Mouse (Mus musculus): ENCODE measurements at regions not wholly inside any gene's neighbourhood (a gene's known extent, or its start where the extent isn't known, plus 50 kb on each side); places are given as distances from the start of the nearest gene placed in this dataset.

- Histone ChIP-seq H3K27ac (ENCODE audit: control insufficient read depth, insufficient read depth, low read depth, low read length, poor library complexity) (no peak overlapping the region), H3K4me1 (ENCODE audit: control insufficient read depth, insufficient read depth, low read length) (no peaks in the 10 kb centered on the region), H3K4me3 (replicated peaks; ENCODE audit: control insufficient read depth, low read depth, low read length) (no peak overlapping the region)
- TF ChIP-seq CTCF (IDR thresholded peaks at IDR 0.05; ENCODE audit: control insufficient read depth, insufficient read depth, low read length): no peak
- TF ChIP-seq POLR2A (IDR thresholded peaks at IDR 0.05; ENCODE audit: borderline replicate concordance, control insufficient read depth, low read depth, low read length): no peak
- 80% methylated on average over 9 of the region's 9 CpGs for WGBS
Observed at GRCm38 (mm10) chr12:12827379-12827778, 114.3 kb downstream of the Mycn start.

GRCm38 (mm10) chr12:12826431-12826830 is 115.3 kb downstream of the Mycn start:
- no peak overlapping the region for H3K27ac ChIP-seq (ENCODE audit: control insufficient read depth, insufficient read depth, low read depth, low read length, poor library complexity)
- no peak for TF ChIP-seq CTCF (IDR thresholded peaks at IDR 0.05; ENCODE audit: control insufficient read depth, insufficient read depth, low read length)
- TF ChIP-seq POLR2A (IDR thresholded peaks at IDR 0.05; ENCODE audit: borderline replicate concordance, control insufficient read depth, low read depth, low read length): no peak
- 69% methylated on average over 3 of the region's 3 CpGs for WGBS
- H3K4me3 ChIP-seq (replicated peaks; ENCODE audit: control insufficient read depth, low read depth, low read length): no peak overlapping the region
- H3K4me1 ChIP-seq (ENCODE audit: control insufficient read depth, insufficient read depth, low read length): no peaks in the 10 kb centered on the region; the same call in 1 of the 2 replicates

- 77% methylated on average over 5 of the region's 5 CpGs for WGBS
- TF ChIP-seq POLR2A (IDR thresholded peaks at IDR 0.05; ENCODE audit: borderline replicate concordance, control insufficient read depth, low read depth, low read length) (no peak), CTCF (IDR thresholded peaks at IDR 0.05; ENCODE audit: control insufficient read depth, insufficient read depth, low read length) (no peak)
- Histone ChIP-seq H3K4me1 (ENCODE audit: control insufficient read depth, insufficient read depth, low read length) (no peaks in the 10 kb centered on the region; the same call in 1 of the 2 replicates), H3K4me3 (replicated peaks; ENCODE audit: control insufficient read depth, low read depth, low read length) (no peak overlapping the region), H3K27ac (ENCODE audit: control insufficient read depth, insufficient read depth, low read depth, low read length, poor library complexity) (no peak overlapping the region)
Observed at GRCm38 (mm10) chr12:12825842-12826241, 115.9 kb downstream of the Mycn start.

- H3K4me3 ChIP-seq (replicated peaks; ENCODE audit: control insufficient read depth, low read depth, low read length): no peak overlapping the region
- TF ChIP-seq CTCF (IDR thresholded peaks at IDR 0.05; ENCODE audit: control insufficient read depth, insufficient read depth, low read length) (no peak), POLR2A (IDR thresholded peaks at IDR 0.05; ENCODE audit: borderline replicate concordance, control insufficient read depth, low read depth, low read length) (no peak)
Observed at GRCm38 (mm10) chr12:12821473-12821872, 120.2 kb downstream of the Mycn start.

GRCm38 (mm10) chr12:12820668-12821351 is 120.9 kb downstream of the Mycn start:
- no peak overlapping the region for H3K4me3 ChIP-seq (replicated peaks; ENCODE audit: control insufficient read depth, low read depth, low read length)
- 74% methylated on average over 2 of the region's 2 CpGs for WGBS
- TF ChIP-seq POLR2A (IDR thresholded peaks at IDR 0.05; ENCODE audit: borderline replicate concordance, control insufficient read depth, low read depth, low read length) (no peak), CTCF (IDR thresholded peaks at IDR 0.05; ENCODE audit: control insufficient read depth, insufficient read depth, low read length) (no peak)
- no peak overlapping the region for H3K27ac ChIP-seq (ENCODE audit: control insufficient read depth, insufficient read depth, low read depth, low read length, poor library complexity)
- H3K4me1 ChIP-seq (ENCODE audit: control insufficient read depth, insufficient read depth, low read length): no peaks in the 10 kb centered on the region; the same call in 1 of the 2 replicates

More at GRCm38 (mm10) chr12:12821473-12821872, 120.2 kb downstream of the Mycn start:
- Histone ChIP-seq H3K4me1 (ENCODE audit: control insufficient read depth, insufficient read depth, low read length) (no peaks in the 10 kb centered on the region; the same call in 1 of the 2 replicates), H3K27ac (ENCODE audit: control insufficient read depth, insufficient read depth, low read depth, low read length, poor library complexity) (no peak overlapping the region; the same call in 1 of the 2 replicates)
- WGBS: 31% methylated on average over 7 of the region's 7 CpGs

GRCm38 (mm10) chr12:12819746-12820145 is 122.0 kb downstream of the Mycn start:
- TF ChIP-seq POLR2A (IDR thresholded peaks at IDR 0.05; ENCODE audit: borderline replicate concordance, control insufficient read depth, low read depth, low read length) (no peak), CTCF (IDR thresholded peaks at IDR 0.05; ENCODE audit: control insufficient read depth, insufficient read depth, low read length) (no peak)
- Histone ChIP-seq H3K4me3 (replicated peaks; ENCODE audit: control insufficient read depth, low read depth, low read length) (no peak overlapping the region), H3K4me1 (ENCODE audit: control insufficient read depth, insufficient read depth, low read length) (no peaks in the 10 kb centered on the region; the same call in 1 of the 2 replicates), H3K27ac (ENCODE audit: control insufficient read depth, insufficient read depth, low read depth, low read length, poor library complexity) (no peak overlapping the region)
- 75% methylated on average over 5 of the region's 5 CpGs for whole genome bisulfite sequencing

GRCm38 (mm10) chr12:12814693-12815092 is 127.0 kb downstream of the Mycn start:
- WGBS: 83% methylated on average over 5 of the region's 5 CpGs
- H3K4me3 ChIP-seq (replicated peaks; ENCODE audit: control insufficient read depth, low read depth, low read length): no peak overlapping the region
- H3K4me1 ChIP-seq (ENCODE audit: control insufficient read depth, insufficient read depth, low read length): no peaks in the 10 kb centered on the region
- H3K27ac ChIP-seq (ENCODE audit: control insufficient read depth, insufficient read depth, low read depth, low read length, poor library complexity): no peak overlapping the region
- TF ChIP-seq CTCF (IDR thresholded peaks at IDR 0.05; ENCODE audit: control insufficient read depth, insufficient read depth, low read length) (no peak), POLR2A (IDR thresholded peaks at IDR 0.05; ENCODE audit: borderline replicate concordance, control insufficient read depth, low read depth, low read length) (no peak)

GRCm38 (mm10) chr12:12812873-12813272 is 128.8 kb downstream of the Mycn start:
- no peaks in the 10 kb centered on the region for H3K4me1 ChIP-seq (ENCODE audit: control insufficient read depth, insufficient read depth, low read length)
- 40% methylated on average over 6 of the region's 6 CpGs for WGBS
- TF ChIP-seq POLR2A (IDR thresholded peaks at IDR 0.05; ENCODE audit: borderline replicate concordance, control insufficient read depth, low read depth, low read length) (no peak), CTCF (IDR thresholded peaks at IDR 0.05; ENCODE audit: control insufficient read depth, insufficient read depth, low read length) (no peak)
- H3K4me3 ChIP-seq (replicated peaks; ENCODE audit: control insufficient read depth, low read depth, low read length): no peak overlapping the region
- no peak overlapping the region for H3K27ac ChIP-seq (ENCODE audit: control insufficient read depth, insufficient read depth, low read depth, low read length, poor library complexity)
